In the genomic region with DNA sequence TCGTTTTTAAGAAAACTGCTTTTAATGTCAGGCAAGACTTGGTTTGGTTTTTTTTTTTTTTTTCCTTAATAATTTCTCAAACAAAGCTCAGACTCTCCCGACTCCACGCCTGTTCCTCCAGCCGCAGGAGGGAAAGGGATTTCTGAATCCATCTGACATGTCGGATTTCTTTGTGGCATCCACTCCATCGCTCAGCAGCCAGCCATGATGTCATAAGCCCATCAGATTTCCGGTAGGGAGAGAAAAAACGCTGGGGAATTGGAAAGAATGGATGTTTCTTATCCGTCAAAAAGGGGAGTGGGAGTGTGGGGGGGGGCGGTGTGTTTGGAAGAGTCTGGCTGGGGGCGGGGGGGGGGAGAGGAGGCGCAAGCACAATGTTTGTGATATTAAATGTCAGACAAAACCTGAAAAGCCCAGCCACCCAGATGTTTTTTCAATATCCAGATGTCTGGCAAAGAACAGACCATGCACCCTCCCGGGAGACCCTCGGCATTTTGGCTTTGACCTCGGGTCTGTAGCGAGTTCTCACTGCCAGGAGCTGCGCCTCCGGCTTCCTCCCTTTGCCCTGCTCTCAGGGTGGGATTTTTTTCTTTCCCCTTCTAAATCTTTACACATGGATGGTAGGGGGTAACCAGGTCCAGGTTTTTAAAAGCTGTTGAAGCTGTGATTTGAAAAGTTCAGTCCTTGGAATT, we compare ENCODE assay signal across 8 mouse cellular contexts. TPM values are rescaled to one million over a fixed set of nuclear protein-coding genes. Genes with fewer than 3 reads are reported as not detected.
A peak's percentile ranks its signal among the peaks of the same experiment; 100 is the strongest.
DNase-seq lines count a peak whose midpoint lies in the region; ATAC-seq and TF ChIP-seq lines count a peak whose summit lies in the region.

No protein-coding gene starts in this region.

- peaks cover 10% of the 10 kb centered on the region; the same call in 1 of the 2 replicates for H3K27me3 ChIP-seq in lung, postnatal 0 days (replicated peaks; ENCODE audit: insufficient read depth, low read length)
- peaks cover 6% of the 10 kb centered on the region for H3K27me3 ChIP-seq in intestine, postnatal 0 days (replicated peaks; ENCODE audit: control insufficient read depth, insufficient read depth, low read length)
- H3K27me3 ChIP-seq in stomach, embryonic 16.5 days (ENCODE audit: control insufficient read depth, insufficient read depth, low read length): peaks cover 7% of the 10 kb centered on the region

- H3K4me3 ChIP-seq in lung, postnatal 0 days (ENCODE audit: low read depth, low read length): no peak overlapping the region
- H3K4me3 ChIP-seq in intestine, postnatal 0 days (ENCODE audit: low read depth, low read length): no peak overlapping the region
- H3K4me3 ChIP-seq in stomach, embryonic 16.5 days (replicated peaks; ENCODE audit: low read length): no peak overlapping the region

- ATAC-seq in lung, postnatal 0 days: no peak
- ATAC-seq in intestine, postnatal 0 days: no peak
- no peak for ATAC-seq in stomach, embryonic 16.5 days (ENCODE audit: insufficient read depth, low FRiP score)

- 17% methylated on average over 16 of the region's 18 CpGs for WGBS in lung, postnatal 0 days
- 29% methylated on average over 18 of the region's 18 CpGs for WGBS in intestine, postnatal 0 days
- WGBS in stomach, embryonic 16.5 days: 10% methylated on average over 18 of the region's 18 CpGs

- 0 out of 2 replicates have a peak overlapping the region, but pooled peaks have one; percentile 14 for H3K4me2 ChIP-seq in lung, postnatal 0 days (replicated peaks; ENCODE audit: low read depth, low read length)
- H3K4me2 ChIP-seq in intestine, postnatal 0 days (replicated peaks; ENCODE audit: low read depth): peak overlapping the region; percentile 33
- peak overlapping the region; percentile 45 for H3K4me2 ChIP-seq in stomach, embryonic 16.5 days (ENCODE audit: low read depth, low read length)

- no peaks in the 10 kb centered on the region for H3K36me3 ChIP-seq in lung, postnatal 0 days (ENCODE audit: insufficient read depth, low read length)
- H3K36me3 ChIP-seq in intestine, postnatal 0 days (ENCODE audit: control insufficient read depth, insufficient read depth): no peaks in the 10 kb centered on the region
- no peaks in the 10 kb centered on the region for H3K36me3 ChIP-seq in stomach, embryonic 16.5 days (ENCODE audit: control insufficient read depth, insufficient read depth, low read length)

- DNase-seq in lung, postnatal 0 days (ENCODE audit: low spot score): no peak
- DNase-seq in lung, postnatal 14 days: no peak
- peak; percentile 52 to 58 for DNase-seq in heart, adult 18-20 months
- no peak for DNase-seq in cerebellum, adult 11 months
- DNase-seq in left cerebral cortex, adult 8-10 months (ENCODE audit: low spot score in 2 of 2): no peak
- DNase-seq in kidney, postnatal 25 days: no peak

- H3K27ac ChIP-seq in lung, postnatal 0 days (ENCODE audit: low read length): no peak overlapping the region
- H3K27ac ChIP-seq in intestine, postnatal 0 days (ENCODE audit: low read depth, low read length): no peak overlapping the region
- H3K27ac ChIP-seq in stomach, embryonic 16.5 days (ENCODE audit: low read length): peak overlapping the region; percentile 15

- no peak for TF ChIP-seq CTCF in lung, postnatal 0 days (IDR thresholded peaks at IDR 0.05)
- no peak for TF ChIP-seq CTCF in intestine, postnatal 0 days (IDR thresholded peaks at IDR 0.05; ENCODE audit: low read depth)

- TF ChIP-seq EP300 in lung, postnatal 0 days (IDR thresholded peaks at IDR 0.05): no peak

- 0 out of 2 replicates have a peak, but pooled peaks cover 7% of the 10 kb centered on the region for H3K4me1 ChIP-seq in lung, postnatal 0 days (ENCODE audit: insufficient read depth, low read depth, low read length)
- no peaks in the 10 kb centered on the region; the same call in 1 of the 2 replicates for H3K4me1 ChIP-seq in intestine, postnatal 0 days (replicated peaks; ENCODE audit: control insufficient read depth, insufficient read depth, low read length)
- H3K4me1 ChIP-seq in stomach, embryonic 16.5 days (ENCODE audit: control insufficient read depth, insufficient read depth, low read length): peaks cover 35% of the 10 kb centered on the region

- no peak overlapping the region for H3K9ac ChIP-seq in lung, postnatal 0 days (replicated peaks; ENCODE audit: low read depth)
- H3K9ac ChIP-seq in intestine, postnatal 0 days (ENCODE audit: low read depth, low read length): no peak overlapping the region
- H3K9ac ChIP-seq in stomach, embryonic 16.5 days (ENCODE audit: low read length): no peak overlapping the region

- H3K9me3 ChIP-seq in lung, postnatal 0 days (ENCODE audit: low read length): no peaks in the 10 kb centered on the region
- H3K9me3 ChIP-seq in intestine, postnatal 0 days (ENCODE audit: control insufficient read depth): no peaks in the 10 kb centered on the region
- H3K9me3 ChIP-seq in stomach, embryonic 16.5 days (replicated peaks; ENCODE audit: control insufficient read depth, low read length): no peaks in the 10 kb centered on the region

RNA-seq across cellular contexts. Expression of a gene that starts 4.8 kb away (rescaled TPM):
- polyA plus RNA-seq in lung, postnatal 0 days (2015; fragmentation: Nextera tagmentation; extraction: Ambion mirVana): 6.1 and 7.3 TPM in 2 replicates
- total RNA-seq in heart, adult 18-20 months (2021): 10 to 100 TPM; 48.2 to 56.6 TPM
- 3.9 and 4.1 TPM in 2 replicates for polyA plus RNA-seq in intestine, postnatal 0 days (2015; fragmentation: Nextera tagmentation; extraction: Ambion mirVana)
- 7.1 and 8.0 TPM in 2 replicates for polyA plus RNA-seq in stomach, embryonic 16.5 days (2015; fragmentation: Nextera tagmentation; extraction: Ambion mirVana)
- 100 to 1,000 TPM; 229 to 258 (median 236) TPM for total RNA-seq in left cerebral cortex, adult 8-10 months (2022)

RNA-seq across cellular contexts. Expression of a gene that starts 50.2 kb away (rescaled TPM):
- 6.3 and 6.5 TPM in 2 replicates for polyA plus RNA-seq in lung, postnatal 0 days (2015; fragmentation: Nextera tagmentation; extraction: Ambion mirVana)
- 1 to 10 TPM; 1.5 to 2.0 TPM for total RNA-seq in heart, adult 18-20 months (2021)
- polyA plus RNA-seq in intestine, postnatal 0 days (2015; fragmentation: Nextera tagmentation; extraction: Ambion mirVana): 1.1 and 1.2 TPM in 2 replicates
- 5.6 and 7.4 TPM in 2 replicates for polyA plus RNA-seq in stomach, embryonic 16.5 days (2015; fragmentation: Nextera tagmentation; extraction: Ambion mirVana)
- 1 to 10 TPM; 2.3 to 4.1 (median 3.6) TPM for total RNA-seq in left cerebral cortex, adult 8-10 months (2022)

Comparison
In these comparisons a context has a peak if more than half of its experiments do, and no peak if none do; other contexts are left out.
1. DNase-seq: peak in heart, adult 18-20 months (2 of 2); none in lung, postnatal 0 days (single experiment), lung, postnatal 14 days (single experiment), cerebellum, adult 11 months (single experiment), left cerebral cortex, adult 8-10 months (0 of 2) and kidney, postnatal 25 days (0 of 2).
2. Peak in every context shown above with its lines, with median percentiles within 50 percentile points of each other: H3K4me2 ChIP-seq.